Mouse (Mus musculus): ENCODE measurements around the gene Fgfr2.

DNA sequence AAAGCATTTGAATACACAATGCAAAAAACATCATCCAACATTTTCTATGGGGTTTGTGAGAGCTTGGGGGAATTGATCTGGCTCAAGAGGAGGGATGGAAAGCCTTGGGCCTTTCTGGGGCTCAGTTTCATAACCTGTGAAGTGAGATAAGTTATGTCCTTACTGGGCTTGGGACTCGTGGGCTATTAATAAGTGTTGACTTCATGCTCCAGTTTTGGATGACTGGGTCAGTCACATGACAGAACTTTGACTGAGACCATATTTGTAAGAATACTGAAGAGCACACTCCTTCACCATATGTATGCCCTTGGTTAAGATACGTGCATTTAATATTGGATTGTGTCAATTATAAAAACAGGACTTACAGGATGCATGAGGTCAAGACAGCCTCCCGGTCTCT, 495.7 kb downstream of the Fgfr2 start:
- TF ChIP-seq CTCF (IDR thresholded peaks at IDR 0.05; ENCODE audit: low read depth) (no peak), EP300 (IDR thresholded peaks at IDR 0.05; ENCODE audit: low read depth) (no peak)

All from liver, postnatal 0 days (tissue).